Mouse (Mus musculus) fibroblast of lung, adult 2 months (primary cell): ENCODE measurements around the gene Scd2.
"Not testable (repeated sequence)": the region's sequence is repeated elsewhere in the genome, so short reads cannot be mapped to it uniquely, and the experiment has no call there.

ENCODE experiments used
- DNase-seq: peaks from one replicate; pipeline ENCODE4 v3.0.0-alpha.2; 2011; ENCODE audit warnings: low read depth

The Scd2 gene

GRCm38 (mm10) chr19:44292941-44293768, at the start of gene Scd2:
Gene Scd2 (plus strand): TSS chr19:44293674.
- DNase-seq = no peak

GRCm38 (mm10) chr19:44245761-44246171, 47.7 kb upstream of the Scd2 start:
- no peak for DNase-seq

GRCm38 (mm10) chr19:44246341-44246911, 47.0 kb upstream of the Scd2 start:
- DNase-seq = no peak

- no peak for DNase-seq
Measured at GRCm38 (mm10) chr19:44247281-44248080, 46.0 kb upstream of the Scd2 start.

- DNase-seq = peak; percentile 97
Measured at GRCm38 (mm10) chr19:44248081-44248853, 45.2 kb upstream of the Scd2 start.

- no peak for DNase-seq
Measured at GRCm38 (mm10) chr19:44248854-44249351, 44.6 kb upstream of the Scd2 start.

GRCm38 (mm10) chr19:44251138-44251537, 42.3 kb upstream of the Scd2 start:
- DNase-seq = not testable (repeated sequence)

- no peak for DNase-seq
Measured at GRCm38 (mm10) chr19:44251936-44252558, 41.4 kb upstream of the Scd2 start.

- DNase-seq = not testable (repeated sequence)
Measured at GRCm38 (mm10) chr19:44254106-44254505, 39.4 kb upstream of the Scd2 start.

GRCm38 (mm10) chr19:44257377-44257966, 36.0 kb upstream of the Scd2 start:
- DNase-seq = no peak

- DNase-seq = no peak
Measured at GRCm38 (mm10) chr19:44259484-44259883, 34.0 kb upstream of the Scd2 start.

- DNase-seq = no peak
Measured at GRCm38 (mm10) chr19:44260487-44260886, 33.0 kb upstream of the Scd2 start.

- no peak for DNase-seq
Measured at GRCm38 (mm10) chr19:44261774-44262173, 31.7 kb upstream of the Scd2 start.

GRCm38 (mm10) chr19:44263581-44263980, 29.9 kb upstream of the Scd2 start:
- no peak for DNase-seq

GRCm38 (mm10) chr19:44264226-44264625, 29.2 kb upstream of the Scd2 start:
- DNase-seq = no peak

- DNase-seq = no peak
Measured at GRCm38 (mm10) chr19:44265300-44265699, 28.2 kb upstream of the Scd2 start.

- no peak for DNase-seq
Measured at GRCm38 (mm10) chr19:44265911-44266337, 27.6 kb upstream of the Scd2 start.

- no peak for DNase-seq
Measured at GRCm38 (mm10) chr19:44266458-44266823, 27.0 kb upstream of the Scd2 start.

- peak; percentile 87 for DNase-seq
Measured at GRCm38 (mm10) chr19:44266824-44267498, 26.5 kb upstream of the Scd2 start.

GRCm38 (mm10) chr19:44267499-44268002, 25.9 kb upstream of the Scd2 start:
- DNase-seq = no peak
